Mouse (Mus musculus): ENCODE data around the gene 2310022A10Rik. TPM values are rescaled to one million over a fixed set of nuclear protein-coding genes. Genes with fewer than 3 reads are reported as not detected.

2310022A10Rik gene
- polyA plus RNA-seq, 1 experiment, result 25.9 TPM

- no peak for DNase-seq (ENCODE audit: low read depth in 1 of 2, low spot score in 2 of 2)
- TF ChIP-seq CTCF (IDR thresholded peaks at IDR 0.05; ENCODE audit: extremely low read depth, insufficient read depth, insufficient read length, insufficient replicate concordance) (no peak), POLR2A (IDR thresholded peaks at IDR 0.05; ENCODE audit: low read depth, low read length) (no peak)
- Histone ChIP-seq H3K36me3 (ENCODE audit: control insufficient read depth, insufficient read depth, low read length) (peaks cover 5% of the 10 kb centered on the region; the same call in 1 of the 2 replicates), H3K4me1 (ENCODE audit: control insufficient read depth, insufficient read depth, insufficient read length) (peaks cover 19% of the 10 kb centered on the region; the same call in 1 of the 2 replicates), H3K27ac (ENCODE audit: insufficient read depth, low read length) (no peak overlapping the region; the same call in 1 of the 2 replicates), H3K27me3 (ENCODE audit: control insufficient read depth, insufficient read depth, low read length) (no peaks in the 10 kb centered on the region), H3K4me3 (ENCODE audit: extremely low read depth, insufficient read depth, insufficient read length) (no peak overlapping the region)
- 67% methylated on average over 5 of the region's 5 CpGs for WGBS
Measured at GRCm38 (mm10) chr7:27604661-27605348, 51.8 kb downstream of the 2310022A10Rik start.

- Histone ChIP-seq H3K4me1 (ENCODE audit: control insufficient read depth, insufficient read depth, insufficient read length) (peaks cover 19% of the 10 kb centered on the region; the same call in 1 of the 2 replicates), H3K36me3 (ENCODE audit: control insufficient read depth, insufficient read depth, low read length) (peaks cover 7% of the 10 kb centered on the region), H3K4me3 (ENCODE audit: extremely low read depth, insufficient read depth, insufficient read length) (no peak overlapping the region), H3K27me3 (ENCODE audit: control insufficient read depth, insufficient read depth, low read length) (no peaks in the 10 kb centered on the region), H3K27ac (ENCODE audit: insufficient read depth, low read length) (peak overlapping the region; percentile 15; the same call in 1 of the 2 replicates)
- TF ChIP-seq POLR2A (IDR thresholded peaks at IDR 0.05; ENCODE audit: low read depth, low read length) (no peak), CTCF (IDR thresholded peaks at IDR 0.05; ENCODE audit: extremely low read depth, insufficient read depth, insufficient read length, insufficient replicate concordance) (no peak)
- 80% methylated on average over 9 of the region's 9 CpGs for WGBS
- no peak for DNase-seq (ENCODE audit: low read depth in 1 of 2, low spot score in 2 of 2)
Measured at GRCm38 (mm10) chr7:27605499-27606285, 52.7 kb downstream of the 2310022A10Rik start.

GRCm38 (mm10) chr7:27606481-27607254 lies 53.6 kb downstream of the 2310022A10Rik start:
- DNase-seq (ENCODE audit: low read depth in 1 of 2, low spot score in 2 of 2), result no peak
- Histone ChIP-seq H3K27me3 (ENCODE audit: control insufficient read depth, insufficient read depth, low read length) (no peaks in the 10 kb centered on the region), H3K4me3 (ENCODE audit: extremely low read depth, insufficient read depth, insufficient read length) (no peak overlapping the region), H3K27ac (ENCODE audit: insufficient read depth, low read length) (no peak overlapping the region), H3K4me1 (ENCODE audit: control insufficient read depth, insufficient read depth, insufficient read length) (peaks cover 19% of the 10 kb centered on the region; the same call in 1 of the 2 replicates), H3K36me3 (ENCODE audit: control insufficient read depth, insufficient read depth, low read length) (peaks cover 9% of the 10 kb centered on the region)
- 72% methylated on average over 10 of the region's 10 CpGs for WGBS
- TF ChIP-seq POLR2A (IDR thresholded peaks at IDR 0.05; ENCODE audit: low read depth, low read length), result no peak
- TF ChIP-seq CTCF (IDR thresholded peaks at IDR 0.05; ENCODE audit: extremely low read depth, insufficient read depth, insufficient read length, insufficient replicate concordance), result no peak

GRCm38 (mm10) chr7:27607580-27607979 lies 54.5 kb downstream of the 2310022A10Rik start:
- Histone ChIP-seq H3K27ac (ENCODE audit: insufficient read depth, low read length) (peak overlapping the region; percentile 8; the same call in 1 of the 2 replicates), H3K4me1 (ENCODE audit: control insufficient read depth, insufficient read depth, insufficient read length) (peaks cover 19% of the 10 kb centered on the region; the same call in 1 of the 2 replicates), H3K36me3 (ENCODE audit: control insufficient read depth, insufficient read depth, low read length) (peaks cover 9% of the 10 kb centered on the region), H3K4me3 (ENCODE audit: extremely low read depth, insufficient read depth, insufficient read length) (no peak overlapping the region), H3K27me3 (ENCODE audit: control insufficient read depth, insufficient read depth, low read length) (no peaks in the 10 kb centered on the region)
- no peak for TF ChIP-seq POLR2A (IDR thresholded peaks at IDR 0.05; ENCODE audit: low read depth, low read length)
- TF ChIP-seq CTCF (IDR thresholded peaks at IDR 0.05; ENCODE audit: extremely low read depth, insufficient read depth, insufficient read length, insufficient replicate concordance), result no peak
- WGBS, result 52% methylated on average over 5 of the region's 5 CpGs
- DNase-seq (ENCODE audit: low read depth in 1 of 2, low spot score in 2 of 2), result no peak

GRCm38 (mm10) chr7:27608130-27608529 lies 55.1 kb downstream of the 2310022A10Rik start:
- 82% methylated on average over 3 of the region's 3 CpGs for WGBS
- no peaks in the 10 kb centered on the region for H3K27me3 ChIP-seq (ENCODE audit: control insufficient read depth, insufficient read depth, low read length)
- no peak overlapping the region for H3K4me3 ChIP-seq (ENCODE audit: extremely low read depth, insufficient read depth, insufficient read length)
- no peak overlapping the region for H3K27ac ChIP-seq (ENCODE audit: insufficient read depth, low read length)
- TF ChIP-seq POLR2A (IDR thresholded peaks at IDR 0.05; ENCODE audit: low read depth, low read length) (no peak), CTCF (IDR thresholded peaks at IDR 0.05; ENCODE audit: extremely low read depth, insufficient read depth, insufficient read length, insufficient replicate concordance) (no peak)
- DNase-seq (ENCODE audit: low read depth in 1 of 2, low spot score in 2 of 2), result no peak
- H3K36me3 ChIP-seq (ENCODE audit: control insufficient read depth, insufficient read depth, low read length), result peaks cover 9% of the 10 kb centered on the region
- H3K4me1 ChIP-seq (ENCODE audit: control insufficient read depth, insufficient read depth, insufficient read length), result peaks cover 16% of the 10 kb centered on the region; the same call in 1 of the 2 replicates

GRCm38 (mm10) chr7:27609285-27609684 lies 56.3 kb downstream of the 2310022A10Rik start:
- no peak for DNase-seq (ENCODE audit: low read depth in 1 of 2, low spot score in 2 of 2)
- Histone ChIP-seq H3K4me3 (ENCODE audit: extremely low read depth, insufficient read depth, insufficient read length) (no peak overlapping the region), H3K27me3 (ENCODE audit: control insufficient read depth, insufficient read depth, low read length) (no peaks in the 10 kb centered on the region), H3K36me3 (ENCODE audit: control insufficient read depth, insufficient read depth, low read length) (peaks cover 9% of the 10 kb centered on the region), H3K4me1 (ENCODE audit: control insufficient read depth, insufficient read depth, insufficient read length) (peaks cover 15% of the 10 kb centered on the region; the same call in 1 of the 2 replicates), H3K27ac (ENCODE audit: insufficient read depth, low read length) (no peak overlapping the region)
- TF ChIP-seq POLR2A (IDR thresholded peaks at IDR 0.05; ENCODE audit: low read depth, low read length), result no peak
- TF ChIP-seq CTCF (IDR thresholded peaks at IDR 0.05; ENCODE audit: extremely low read depth, insufficient read depth, insufficient read length, insufficient replicate concordance), result no peak
- WGBS, result 79% methylated on average over 4 of the region's 4 CpGs

Measured in spleen, adult 2 months (tissue).